Mouse (Mus musculus) mouse embryonic stem cell (cell line): ENCODE data around the gene Cdk16.
"Not testable (repeated sequence)": the region's sequence is repeated elsewhere in the genome, so short reads cannot be mapped to it uniquely, and the experiment has no call there.

Experiments
- in situ Hi-C, 2 experiments: fragments of 300-500 bp; cut with MboI; formaldehyde crosslinking; loops; 1 replicate in 1 of 2; 3 replicates in 1 of 2; pipeline ENCODE4 v1.14.3; 2019 to 2020; ENCODE audit warnings: low sequenced_read_pairs in 2 of 2, low pct_unique_long_range_greater_than_20kb in 1 of 2, mixed read lengths in 1 of 2; ENCODE audit not compliant: unreplicated experiment in 1 of 2

Gene Cdk16

GRCm38 (mm10) chrX:20730048-20730447 lies 42.3 kb downstream of the Cdk16 start:
- in situ Hi-C loops = not testable (repeated sequence)

- in situ Hi-C loops = no loop called here
Measured at GRCm38 (mm10) chrX:20736479-20736878, 48.7 kb downstream of the Cdk16 start.

- in situ Hi-C loops = no loop called here
Measured at GRCm38 (mm10) chrX:20748829-20749228, 61.1 kb downstream of the Cdk16 start.
